Mouse (Mus musculus) megakaryocyte, embryonic 14.5 days (primary cell): ENCODE results near the gene Srm.

Source experiments
- FLI1 ChIP-seq: IDR thresholded peaks from 2 replicates; pipeline ENCODE4 v1.6.1; 2012; ENCODE audit warnings: low read length, inconsistent platforms, mixed read lengths
- GATA1 ChIP-seq: IDR thresholded peaks from 3 replicates; pipeline ENCODE4 v1.6.1; 2012; ENCODE audit warnings: mixed read lengths, low read length, inconsistent platforms, borderline replicate concordance

GRCm38 (mm10) chr4:148589565-148589964, 1.7 kb upstream of the Srm start:
- no peak for TF ChIP-seq GATA1
- TF ChIP-seq FLI1, result no peak
